Mouse (Mus musculus) heart, embryonic 15.5 days (tissue): ENCODE measurements around the gene Zswim5. TPM values are rescaled to one million over a fixed set of nuclear protein-coding genes. Genes with fewer than 3 reads are reported as not detected.
"Not testable (repeated sequence)": the region's sequence is repeated elsewhere in the genome, so short reads cannot be mapped to it uniquely, and the experiment has no call there.

Experiments used
- ATAC-seq: fragments of 200-750 bp; cut with Nextera tagmentation; replicated peaks from 2 replicates; pipeline ENCODE4 v1.8.0; 2017; ENCODE audit warnings: low read depth, moderate TSS enrichment; ENCODE audit not compliant: insufficient number of reproducible peaks, insufficient read depth, low FRiP score
- H3K27ac ChIP-seq: fragments of 300-500 bp; sonication (generic); 2 replicates; pipeline ENCODE4 v1.5.1; 2015; ENCODE audit warnings: mild to moderate bottlenecking, inconsistent platforms
- H3K27me3 ChIP-seq: fragments of 300-500 bp; sonication (generic); 2 replicates; pipeline ENCODE4 v1.6.1; 2015; ENCODE audit warnings: inconsistent platforms
- H3K36me3 ChIP-seq: fragments of 300-500 bp; sonication (generic); 2 replicates; pipeline ENCODE4 v1.6.1; 2015; ENCODE audit warnings: mild to moderate bottlenecking, inconsistent platforms
- H3K4me1 ChIP-seq: fragments of 300-500 bp; sonication (generic); replicated peaks from 2 replicates; pipeline ENCODE4 v1.6.1; 2015; ENCODE audit warnings: inconsistent platforms
- H3K4me2 ChIP-seq: fragments of 300-500 bp; sonication (generic); 2 replicates; pipeline ENCODE4 v1.6.1; 2015; ENCODE audit warnings: inconsistent platforms, mild to moderate bottlenecking, moderate library complexity
- H3K4me3 ChIP-seq: fragments of 300-500 bp; sonication (generic); 2 replicates; pipeline ENCODE4 v1.5.1; 2015; ENCODE audit warnings: mild to moderate bottlenecking, inconsistent platforms
- H3K9ac ChIP-seq: fragments of 300-500 bp; sonication (generic); 2 replicates; pipeline ENCODE4 v1.6.1; 2015; ENCODE audit warnings: mild to moderate bottlenecking, inconsistent platforms
- H3K9me3 ChIP-seq: fragments of 300-500 bp; sonication (generic); replicated peaks from 2 replicates; pipeline ENCODE4 v1.6.1; 2016; ENCODE audit warnings: inconsistent platforms
- WGBS: fragments of 180-500 bp; shearing (Covaris S2); methylation state at CpG from one replicate; pipeline ENCODE4 v1.1.7; 2015; ENCODE audit warnings: mixed read lengths; 5-methylcytosine and 5-hydroxymethylcytosine counted together
- polyA plus RNA-seq: library from polyadenylated mRNA; unstranded; fragments of >200 nt; fragmentation: Nextera tagmentation; extraction: Ambion mirVana; gene quantifications from 2 replicates; pipeline ENCODE4 v1.2.1, GENCODE M21; 2015

Zswim5 gene
- 0.42 and 0.60 TPM in 2 replicates for polyA plus RNA-seq

- H3K36me3 ChIP-seq, result no peaks in the 10 kb centered on the region
Observed at GRCm38 (mm10) chr4:116876995-116877728, at the start of gene Zswim5. Zswim5 (plus strand) TSS chr4:116877376.

GRCm38 (mm10) chr4:116827819-116828218, 49.4 kb upstream of the Zswim5 start:
- H3K4me2 ChIP-seq, result no peak overlapping the region
- H3K27ac ChIP-seq, result no peak overlapping the region
- under 1% methylated on average over 4 of the region's 4 CpGs for WGBS
- no peak overlapping the region for H3K9ac ChIP-seq
- peaks cover 10% of the 10 kb centered on the region for H3K4me1 ChIP-seq
- H3K9me3 ChIP-seq, result no peaks in the 10 kb centered on the region
- no peak overlapping the region for H3K4me3 ChIP-seq
- no peaks in the 10 kb centered on the region for H3K36me3 ChIP-seq
- no peaks in the 10 kb centered on the region for H3K27me3 ChIP-seq
- no peak for ATAC-seq

More at GRCm38 (mm10) chr4:116876995-116877728, at the start of gene Zswim5:
- Histone ChIP-seq H3K9ac (peak within 1 kb of the TSS; percentile 79), H3K4me1 (peaks cover 11% of the 10 kb centered on the region; the same call in 1 of the 2 replicates), H3K27ac (peak within 1 kb of the TSS; percentile 88), H3K9me3 (no peaks in the 10 kb centered on the region), H3K4me2 (peak within 1 kb of the TSS; percentile 98), H3K4me3 (peak within 1 kb of the TSS; percentile 96), H3K27me3 (peaks cover 7% of the 10 kb centered on the region; the same call in 1 of the 2 replicates)
- ATAC-seq, result peak; percentile 91
- under 1% methylated on average over 92 of the region's 104 CpGs for WGBS

GRCm38 (mm10) chr4:116829364-116830069, 47.7 kb upstream of the Zswim5 start:
- H3K4me1 ChIP-seq, result peaks cover 7% of the 10 kb centered on the region
- no peaks in the 10 kb centered on the region for H3K27me3 ChIP-seq
- H3K4me2 ChIP-seq, result no peak overlapping the region
- H3K9ac ChIP-seq, result no peak overlapping the region
- no peak overlapping the region for H3K27ac ChIP-seq
- ATAC-seq, result no peak
- 66% methylated on average over 6 of the region's 6 CpGs for WGBS
- H3K36me3 ChIP-seq, result no peaks in the 10 kb centered on the region
- H3K9me3 ChIP-seq, result no peaks in the 10 kb centered on the region
- H3K4me3 ChIP-seq, result no peak overlapping the region

- 37% methylated on average over 6 of the region's 6 CpGs for WGBS
- Histone ChIP-seq H3K4me1 (peaks cover 5% of the 10 kb centered on the region), H3K36me3 (no peaks in the 10 kb centered on the region), H3K4me2 (no peak overlapping the region), H3K9ac (no peak overlapping the region), H3K9me3 (no peaks in the 10 kb centered on the region), H3K27ac (no peak overlapping the region), H3K27me3 (no peaks in the 10 kb centered on the region), H3K4me3 (no peak overlapping the region)
- no peak for ATAC-seq
Observed at GRCm38 (mm10) chr4:116830070-116830368, 47.2 kb upstream of the Zswim5 start.

- H3K4me1 ChIP-seq, result 0 out of 2 replicates have a peak, but pooled peaks cover 2% of the 10 kb centered on the region
- H3K36me3 ChIP-seq, result no peaks in the 10 kb centered on the region
- no peaks in the 10 kb centered on the region for H3K9me3 ChIP-seq
- H3K27ac ChIP-seq, result no peak overlapping the region
- WGBS, result 36% methylated on average over 2 of the region's 2 CpGs
- no peak for ATAC-seq
- H3K27me3 ChIP-seq, result peaks cover 20% of the 10 kb centered on the region
- no peak overlapping the region for H3K9ac ChIP-seq
- H3K4me3 ChIP-seq, result no peak overlapping the region
- H3K4me2 ChIP-seq, result no peak overlapping the region
Observed at GRCm38 (mm10) chr4:116838999-116839398, 38.2 kb upstream of the Zswim5 start.

- ATAC-seq, H3K27ac ChIP-seq, H3K9me3 ChIP-seq, H3K9ac ChIP-seq, H3K4me1 ChIP-seq, H3K36me3 ChIP-seq: not testable (repeated sequence)
- Histone ChIP-seq H3K4me2 (peak overlapping the region; percentile 59), H3K27me3 (peaks cover 20% of the 10 kb centered on the region), H3K4me3 (peak overlapping the region; percentile 25)
- WGBS, result 25% methylated on average over 27 of the region's 29 CpGs
Observed at GRCm38 (mm10) chr4:116840096-116840495, 37.1 kb upstream of the Zswim5 start.

GRCm38 (mm10) chr4:116840841-116841240, 36.3 kb upstream of the Zswim5 start:
- peaks cover 20% of the 10 kb centered on the region for H3K27me3 ChIP-seq
- no peak overlapping the region for H3K9ac ChIP-seq
- H3K27ac ChIP-seq, result no peak overlapping the region
- no peak overlapping the region for H3K4me3 ChIP-seq
- no peak overlapping the region for H3K4me2 ChIP-seq
- ATAC-seq, result no peak
- H3K9me3 ChIP-seq, result no peaks in the 10 kb centered on the region
- 0 out of 2 replicates have a peak, but pooled peaks cover 2% of the 10 kb centered on the region for H3K4me1 ChIP-seq
- no peaks in the 10 kb centered on the region for H3K36me3 ChIP-seq
- 78% methylated on average over 6 of the region's 6 CpGs for WGBS

GRCm38 (mm10) chr4:116844324-116844723, 32.9 kb upstream of the Zswim5 start:
- Histone ChIP-seq H3K27me3 (peaks cover 15% of the 10 kb centered on the region), H3K9me3 (no peaks in the 10 kb centered on the region), H3K36me3 (no peaks in the 10 kb centered on the region), H3K4me2 (no peak overlapping the region), H3K4me1 (0 out of 2 replicates have a peak, but pooled peaks cover 2% of the 10 kb centered on the region), H3K9ac (no peak overlapping the region), H3K27ac (no peak overlapping the region), H3K4me3 (no peak overlapping the region)
- ATAC-seq, result no peak
- WGBS, result 92% methylated on average over 3 of the region's 3 CpGs

GRCm38 (mm10) chr4:116849901-116850300, 27.3 kb upstream of the Zswim5 start:
- Histone ChIP-seq H3K27ac (no peak overlapping the region), H3K9ac (no peak overlapping the region), H3K36me3 (no peaks in the 10 kb centered on the region), H3K27me3 (no peaks in the 10 kb centered on the region), H3K4me3 (no peak overlapping the region), H3K9me3 (no peaks in the 10 kb centered on the region), H3K4me2 (no peak overlapping the region), H3K4me1 (no peaks in the 10 kb centered on the region)
- ATAC-seq, result no peak
- 71% methylated on average over 3 of the region's 3 CpGs for WGBS

GRCm38 (mm10) chr4:116854286-116854685, 22.9 kb upstream of the Zswim5 start:
- Histone ChIP-seq H3K4me3 (no peak overlapping the region), H3K27ac (no peak overlapping the region), H3K4me1 (no peaks in the 10 kb centered on the region), H3K4me2 (no peak overlapping the region), H3K9me3 (no peaks in the 10 kb centered on the region), H3K27me3 (no peaks in the 10 kb centered on the region), H3K36me3 (no peaks in the 10 kb centered on the region), H3K9ac (no peak overlapping the region)
- 37% methylated on average over 2 of the region's 2 CpGs for WGBS
- ATAC-seq, result no peak

GRCm38 (mm10) chr4:116857203-116857602, 20.0 kb upstream of the Zswim5 start:
- WGBS, result 91% methylated on average over 10 of the region's 10 CpGs
- no peak overlapping the region for H3K27ac ChIP-seq
- no peak overlapping the region for H3K4me3 ChIP-seq
- H3K9ac ChIP-seq, result no peak overlapping the region
- no peak overlapping the region for H3K4me2 ChIP-seq
- H3K4me1 ChIP-seq, result no peaks in the 10 kb centered on the region
- 0 out of 2 replicates have a peak, but pooled peaks cover 2% of the 10 kb centered on the region for H3K27me3 ChIP-seq
- ATAC-seq, result no peak
- H3K9me3 ChIP-seq, result no peaks in the 10 kb centered on the region
- H3K36me3 ChIP-seq, result no peaks in the 10 kb centered on the region
